Mouse (Mus musculus): Measurements from ENCODE around the gene Dnaic2.

Dnaic2 gene

DNA sequence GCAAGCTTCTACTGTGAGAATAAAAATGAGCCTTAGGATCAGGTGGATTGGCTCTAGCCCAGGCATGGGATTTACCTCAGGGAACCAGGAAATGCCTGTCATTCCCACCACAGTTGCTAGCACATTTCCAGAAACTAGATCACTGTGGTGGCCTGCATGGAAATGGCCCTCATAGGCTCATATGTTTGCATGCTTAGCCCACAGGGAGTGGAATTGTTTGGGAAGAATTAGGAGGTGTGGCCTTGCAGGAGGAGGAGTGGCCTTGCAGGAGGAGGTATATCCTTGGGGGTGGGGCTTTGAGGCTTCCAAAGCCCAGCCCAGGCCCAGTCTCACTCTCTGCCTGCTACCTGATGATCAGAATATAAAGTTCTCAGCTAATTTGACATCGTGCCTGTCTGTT, 74.7 kb downstream of the Dnaic2 start:
- no peak for DNase-seq

DNA sequence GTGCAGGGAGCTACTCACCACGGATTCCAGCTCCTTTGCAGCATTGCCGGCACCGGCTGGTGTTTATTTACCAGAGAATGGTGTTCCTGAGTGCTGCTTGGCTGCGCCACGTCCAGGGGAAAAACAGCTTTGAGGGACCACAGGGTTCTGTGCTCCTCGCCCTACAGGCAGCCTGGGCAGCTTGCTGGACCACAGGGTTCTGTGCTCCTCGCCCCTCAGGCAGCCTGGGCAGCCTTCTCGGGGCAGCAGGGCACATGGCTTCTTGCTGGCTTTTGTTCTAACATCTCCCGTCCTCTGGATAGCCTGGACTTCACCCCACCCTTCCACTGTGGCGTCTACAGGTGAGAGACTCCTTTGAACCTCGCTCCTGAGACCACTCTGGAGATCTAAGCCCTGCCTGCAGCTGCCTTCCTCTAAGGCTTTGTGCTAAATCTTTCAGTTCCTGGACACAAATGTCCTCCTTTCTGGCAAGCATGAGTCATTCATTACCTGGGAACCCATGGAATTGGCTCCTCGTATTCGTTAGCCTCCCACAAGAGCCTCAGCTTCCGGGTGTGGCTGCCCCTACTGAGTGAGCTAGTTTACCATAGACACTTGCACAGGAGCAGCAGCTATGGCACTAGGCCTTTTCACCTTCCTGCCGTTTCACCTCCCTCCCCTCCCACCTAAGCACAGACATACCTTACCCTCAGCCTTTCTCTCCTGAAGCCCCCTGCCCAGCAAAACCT, 75.5 kb downstream of the Dnaic2 start:
- no peak for DNase-seq

DNA sequence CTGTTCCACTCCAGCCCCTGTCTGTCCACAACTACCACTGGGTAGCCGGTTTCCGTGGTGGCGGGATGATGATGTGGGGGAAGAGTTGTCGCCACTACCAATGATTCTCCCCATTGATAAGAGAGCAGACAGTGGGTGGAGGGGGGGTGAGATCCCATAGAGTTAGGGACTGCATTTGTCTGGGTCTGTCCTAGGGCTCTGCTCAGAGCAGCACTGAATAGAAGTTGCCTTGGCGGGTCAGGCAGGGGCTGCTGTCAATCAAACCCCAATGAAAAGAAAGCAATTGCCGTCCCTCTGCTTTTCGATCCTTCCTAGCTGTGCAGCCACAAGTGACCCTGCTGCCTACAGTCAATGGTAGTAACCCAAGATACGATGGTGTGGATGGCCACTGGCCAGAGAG, 76.8 kb downstream of the Dnaic2 start:
- DNase-seq: no peak

DNA sequence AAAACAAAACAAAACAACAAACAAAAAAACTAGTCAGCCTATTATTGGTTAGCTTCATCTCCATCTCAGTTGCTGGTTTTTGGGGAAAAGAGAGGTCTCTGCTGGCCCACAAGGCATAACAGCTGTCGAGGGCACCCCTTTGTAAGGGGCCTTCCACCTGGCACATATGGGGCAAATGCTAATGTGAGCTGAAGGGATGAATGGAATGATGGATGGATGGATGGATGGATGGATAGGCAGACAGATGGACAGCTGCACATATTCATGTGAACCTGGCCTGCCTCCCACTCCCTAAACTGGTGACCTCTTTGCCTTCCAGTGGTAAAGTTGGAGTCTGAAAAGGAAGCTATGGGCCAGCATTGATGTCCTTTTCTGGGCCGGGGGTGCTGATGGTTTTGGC, 79.8 kb downstream of the Dnaic2 start:
- no peak for DNase-seq
